In genomic region chr7:25377100-25377700, GRCm38 (mm10) we compare ENCODE assay signal across 9 mouse cellular contexts. TPM values are rescaled to one million over a fixed set of nuclear protein-coding genes. Genes with fewer than 3 reads are reported as not detected.
DNase-seq lines count a peak whose midpoint lies in the region; ATAC-seq and TF ChIP-seq lines count a peak whose summit lies in the region.
"Had no signal": no experiment of that assay in that cellular context is flagged by ENCODE, and none has a peak within 500 bp of the region (broad histone marks: within the 10 kb centered on the region; RNA-seq: fewer than 3 reads in every experiment).

No protein-coding gene starts in this region.

- 38% methylated on average over 8 of the region's 8 CpGs for WGBS in kidney, embryonic 14.5 days
- 42% methylated on average over 8 of the region's 8 CpGs for WGBS in hindbrain, embryonic 14.5 days

- H3K4me3 ChIP-seq in kidney, embryonic 14.5 days (ENCODE audit: low read length): peak overlapping the region; percentile 18; the same call in 1 of the 2 replicates
- peak overlapping the region; percentile 30 for H3K4me3 ChIP-seq in hindbrain, embryonic 14.5 days (replicated peaks; ENCODE audit: low read length)
- H3K4me3 ChIP-seq in myocyte: peak overlapping the region; percentile 27

- TF ChIP-seq POLR2A in myocyte (IDR thresholded peaks at IDR 0.05; ENCODE audit: insufficient read length, low read depth): no peak

- peaks cover 2% of the 10 kb centered on the region; the same call in 1 of the 2 replicates for H3K36me3 ChIP-seq in kidney, embryonic 14.5 days (ENCODE audit: control insufficient read depth, insufficient read depth, low read length)
- H3K36me3 ChIP-seq in hindbrain, embryonic 14.5 days (replicated peaks; ENCODE audit: control insufficient read depth, insufficient read depth): peaks cover 20% of the 10 kb centered on the region
- no peaks in the 10 kb centered on the region for H3K36me3 ChIP-seq in myocyte (ENCODE audit: control insufficient read depth, insufficient read depth)

- no peak for DNase-seq in kidney, postnatal 4 days
- DNase-seq in adrenal gland, adult 8-10 months: peak; percentile 79
- no peak for DNase-seq in hindbrain, embryonic 14.5 days (ENCODE audit: low spot score)
- no peak for DNase-seq in left cerebral cortex, adult 11 months (ENCODE audit: low spot score)
- no peak for DNase-seq in ovary, postnatal 10 days (ENCODE audit: low spot score)

- no peaks in the 10 kb centered on the region for H3K9me3 ChIP-seq in kidney, embryonic 14.5 days (ENCODE audit: control insufficient read depth, low read length)
- no peaks in the 10 kb centered on the region for H3K9me3 ChIP-seq in hindbrain, embryonic 14.5 days (ENCODE audit: control insufficient read depth, low read length)

- no peaks in the 10 kb centered on the region for H3K79me2 ChIP-seq in myocyte (ENCODE audit: control insufficient read depth, insufficient read depth)

- H3K9ac ChIP-seq in kidney, embryonic 14.5 days (ENCODE audit: low read depth, low read length): no peak overlapping the region
- peak overlapping the region; percentile 48; the same call in 1 of the 2 replicates for H3K9ac ChIP-seq in hindbrain, embryonic 14.5 days

- no peaks in the 10 kb centered on the region; the same call in 1 of the 2 replicates for H3K27me3 ChIP-seq in kidney, embryonic 14.5 days (ENCODE audit: control insufficient read depth, insufficient read depth, low read length)
- H3K27me3 ChIP-seq in hindbrain, embryonic 14.5 days (ENCODE audit: control insufficient read depth, insufficient read depth, low read length): peaks cover 5% of the 10 kb centered on the region; the same call in 1 of the 2 replicates
- H3K27me3 ChIP-seq in myocyte (ENCODE audit: control insufficient read depth, insufficient read depth, insufficient read length): no peaks in the 10 kb centered on the region

- no peak for ATAC-seq in kidney, embryonic 14.5 days (ENCODE audit: low FRiP score, low TSS enrichment)
- no peak for ATAC-seq in hindbrain, embryonic 14.5 days (ENCODE audit: low FRiP score)
- ATAC-seq in megakaryocyte-erythroid progenitor cell, adult 5-6 weeks (replicated peaks; ENCODE audit: low FRiP score, low TSS enrichment, poor library complexity, severe bottlenecking): no peak; the same call in 1 of the 2 replicates

- H3K4me1 ChIP-seq in kidney, embryonic 14.5 days (ENCODE audit: control insufficient read depth, insufficient read depth, low read length): peaks cover 3% of the 10 kb centered on the region; the same call in 1 of the 2 replicates
- H3K4me1 ChIP-seq in hindbrain, embryonic 14.5 days (replicated peaks; ENCODE audit: control insufficient read depth, insufficient read depth, low read length): peaks cover 11% of the 10 kb centered on the region; the same call in 1 of the 2 replicates

- peak overlapping the region; percentile 42 for H3K4me2 ChIP-seq in kidney, embryonic 14.5 days (replicated peaks; ENCODE audit: low read depth, low read length)
- peak overlapping the region; percentile 51 for H3K4me2 ChIP-seq in hindbrain, embryonic 14.5 days (replicated peaks)
- H3K4me2 ChIP-seq in myocyte (ENCODE audit: low read depth): peak overlapping the region; percentile 83

- no peak overlapping the region for H3ac ChIP-seq in myocyte (ENCODE audit: control insufficient read depth, insufficient read length)

- H3K27ac ChIP-seq in kidney, embryonic 14.5 days (ENCODE audit: low read depth, low read length): no peak overlapping the region
- no peak overlapping the region for H3K27ac ChIP-seq in hindbrain, embryonic 14.5 days

TF ChIP-seq in myocyte, 11 proteins besides CTCF, POLR2A, EP300 and RAD21:
- TF ChIP-seq POLR2AphosphoS2 (IDR thresholded peaks at IDR 0.05; ENCODE audit: insufficient read length, low read depth) (no peak), MYOD1 (IDR thresholded peaks at IDR 0.05; ENCODE audit: control insufficient read depth in 1 of 3, insufficient read length in 2 of 3, low read depth in 2 of 3) (no peak)
TF ChIP-seq in myocyte: peak in this region for 0.

RNA-seq across cellular contexts. Expression of gene Cnfn, which starts 7.7 kb away (rescaled TPM):
- not detected in 2 replicates for polyA plus RNA-seq in kidney, embryonic 14.5 days (2014; fragmentation: Nextera tagmentation; extraction: Ambion mirVana)
- not detected for total RNA-seq in adrenal gland, adult 8-10 months (2022)
- not detected in 2 replicates for polyA plus RNA-seq in hindbrain, embryonic 14.5 days (2014; fragmentation: Nextera tagmentation; extraction: Ambion mirVana)
- not detected for polyA plus RNA-seq in myocyte (2012; fragmentation: generic; extraction: Trizol)
- not detected in 2 replicates for total RNA-seq in megakaryocyte-erythroid progenitor cell, adult 5-6 weeks (2014; fragmentation: Nextera tagmentation)
- not detected in 2 replicates for total RNA-seq in megakaryocyte-erythroid progenitor cell, adult 5-6 weeks (2017)
- polyA plus RNA-seq: spleen, adult 2 months had no signal

RNA-seq across cellular contexts. Expression of gene Lipe, which starts 21.3 kb away (rescaled TPM):
- 5.3 and 6.8 TPM in 2 replicates for polyA plus RNA-seq in kidney, embryonic 14.5 days (2014; fragmentation: Nextera tagmentation; extraction: Ambion mirVana)
- 100 to 1,000 TPM; 157 to 290 (median 256) TPM for total RNA-seq in adrenal gland, adult 8-10 months (2022)
- polyA plus RNA-seq in hindbrain, embryonic 14.5 days (2014; fragmentation: Nextera tagmentation; extraction: Ambion mirVana): 4.6 and 5.7 TPM in 2 replicates
- 3.8 TPM for polyA plus RNA-seq in myocyte (2012; fragmentation: generic; extraction: Trizol)
- total RNA-seq in megakaryocyte-erythroid progenitor cell, adult 5-6 weeks (2014; fragmentation: Nextera tagmentation): 7.1 and 12.6 TPM in 2 replicates
- total RNA-seq in megakaryocyte-erythroid progenitor cell, adult 5-6 weeks (2017): 4.5 and 6.4 TPM in 2 replicates

RNA-seq across cellular contexts. Expression of gene Cxcl17, which starts 35.5 kb away (rescaled TPM):
- 0.27 and 0.30 TPM in 2 replicates for polyA plus RNA-seq in kidney, embryonic 14.5 days (2014; fragmentation: Nextera tagmentation; extraction: Ambion mirVana)
- not detected for total RNA-seq in adrenal gland, adult 8-10 months (2022)
- 0.67 and 0.80 TPM in 2 replicates for polyA plus RNA-seq in hindbrain, embryonic 14.5 days (2014; fragmentation: Nextera tagmentation; extraction: Ambion mirVana)
- 0.06 TPM for polyA plus RNA-seq in myocyte (2012; fragmentation: generic; extraction: Trizol)
- total RNA-seq in megakaryocyte-erythroid progenitor cell, adult 5-6 weeks (2014; fragmentation: Nextera tagmentation): not detected in 2 replicates
- not detected in 2 replicates for total RNA-seq in megakaryocyte-erythroid progenitor cell, adult 5-6 weeks (2017)
- polyA plus RNA-seq: spleen, adult 2 months had no signal
